In the genomic region with DNA sequence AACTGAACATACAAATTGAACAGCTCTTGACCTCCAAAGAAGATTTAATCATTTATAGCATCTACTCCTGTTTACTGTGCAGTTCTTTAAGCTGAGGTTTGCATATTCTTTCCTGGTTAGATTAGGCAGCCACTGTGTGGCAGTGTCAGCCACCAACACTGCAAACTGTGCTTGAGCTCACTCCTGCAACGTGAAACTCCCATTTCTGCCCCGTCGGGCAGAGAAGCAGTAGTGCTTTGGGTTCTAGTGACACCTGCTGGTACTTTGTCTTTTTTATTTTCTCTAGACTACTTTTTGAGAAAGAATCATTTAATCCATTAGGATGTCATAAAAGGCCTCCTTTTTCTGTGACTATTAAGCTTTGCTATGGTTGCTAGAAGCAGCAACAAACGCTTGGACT, we compare ENCODE assay signal across 8 mouse cellular contexts.
DNase-seq lines count a peak whose midpoint lies in the region; ATAC-seq lines count a peak whose summit lies in the region.

No protein-coding gene starts in this region.

- no peaks in the 10 kb centered on the region for H3K4me1 ChIP-seq in neural tube, embryonic 12.5 days
- H3K4me1 ChIP-seq in forebrain, embryonic 16.5 days (replicated peaks; ENCODE audit: control insufficient read depth, insufficient read depth, low read length) = no peaks in the 10 kb centered on the region
- H3K4me1 ChIP-seq in neural tube, embryonic 15.5 days = no peaks in the 10 kb centered on the region

- no peak overlapping the region for H3K4me2 ChIP-seq in neural tube, embryonic 12.5 days (replicated peaks)
- H3K4me2 ChIP-seq in forebrain, embryonic 16.5 days (ENCODE audit: low read length) = no peak overlapping the region
- no peak overlapping the region for H3K4me2 ChIP-seq in neural tube, embryonic 15.5 days

- H3K9ac ChIP-seq in neural tube, embryonic 12.5 days = no peak overlapping the region
- H3K9ac ChIP-seq in forebrain, embryonic 16.5 days (replicated peaks; ENCODE audit: low read depth, low read length) = no peak overlapping the region
- H3K9ac ChIP-seq in neural tube, embryonic 15.5 days (replicated peaks) = no peak overlapping the region

- DNase-seq in neural tube, embryonic 10.5 days (ENCODE audit: extremely low spot score, low spot score) = no peak
- peak; percentile 62 to 64 for DNase-seq in adrenal gland, postnatal 36 days
- peak; percentile 42 for DNase-seq in kidney, adult 18-20 months
- DNase-seq in left cerebral cortex, postnatal 25 days (ENCODE audit: low spot score in 2 of 2) = peak; percentile 51 to 81

- H3K4me3 ChIP-seq in neural tube, embryonic 12.5 days = no peak overlapping the region
- H3K4me3 ChIP-seq in forebrain, embryonic 16.5 days (replicated peaks; ENCODE audit: low read length) = no peak overlapping the region
- no peak overlapping the region for H3K4me3 ChIP-seq in neural tube, embryonic 15.5 days (replicated peaks)

- 0 out of 2 replicates have a peak, but pooled peaks have one; percentile 33 for ATAC-seq in neural tube, embryonic 12.5 days (ENCODE audit: low FRiP score, low read depth)
- peak; percentile 96 for ATAC-seq in forebrain, embryonic 16.5 days
- ATAC-seq in neural tube, embryonic 15.5 days (ENCODE audit: low FRiP score) = peak; percentile 84; the same call in 1 of the 2 replicates
- ATAC-seq in erythroblast, adult 5-6 weeks (replicated peaks; ENCODE audit: low FRiP score, poor library complexity, severe bottlenecking) = no peak; the same call in 1 of the 2 replicates

- 31% methylated on average over 4 of the region's 4 CpGs for WGBS in neural tube, embryonic 12.5 days
- WGBS in forebrain, embryonic 16.5 days = 18% methylated on average over 4 of the region's 4 CpGs
- 26% methylated on average over 4 of the region's 4 CpGs for WGBS in neural tube, embryonic 15.5 days

- H3K9me3 ChIP-seq in neural tube, embryonic 12.5 days = no peaks in the 10 kb centered on the region
- no peaks in the 10 kb centered on the region for H3K9me3 ChIP-seq in forebrain, embryonic 16.5 days (ENCODE audit: control insufficient read depth, low read length)
- H3K9me3 ChIP-seq in neural tube, embryonic 15.5 days (replicated peaks) = no peaks in the 10 kb centered on the region

- H3K27me3 ChIP-seq in neural tube, embryonic 12.5 days (replicated peaks) = no peaks in the 10 kb centered on the region
- H3K27me3 ChIP-seq in forebrain, embryonic 16.5 days (replicated peaks; ENCODE audit: control insufficient read depth, insufficient read depth, low read length) = no peaks in the 10 kb centered on the region
- H3K27me3 ChIP-seq in neural tube, embryonic 15.5 days (replicated peaks) = no peaks in the 10 kb centered on the region

- no peak overlapping the region for H3K27ac ChIP-seq in neural tube, embryonic 12.5 days
- H3K27ac ChIP-seq in forebrain, embryonic 16.5 days (ENCODE audit: low read length) = no peak overlapping the region
- no peak overlapping the region for H3K27ac ChIP-seq in neural tube, embryonic 15.5 days (replicated peaks)

- no peaks in the 10 kb centered on the region; the same call in 1 of the 2 replicates for H3K36me3 ChIP-seq in neural tube, embryonic 12.5 days
- no peaks in the 10 kb centered on the region for H3K36me3 ChIP-seq in forebrain, embryonic 16.5 days (ENCODE audit: control insufficient read depth, insufficient read depth)
- no peaks in the 10 kb centered on the region for H3K36me3 ChIP-seq in neural tube, embryonic 15.5 days

- intact Hi-C loops in left cerebral cortex, postnatal 25 days (cut with DNase I) = loop anchor here (5.0 to 10.0 kb wide), 3 partner anchors 119 to 682 kb away; no protein-coding TSS in a partner anchor
